Mouse (Mus musculus): ENCODE measurements around the gene Zfp454. TPM values are rescaled to one million over a fixed set of nuclear protein-coding genes. Genes with fewer than 3 reads are reported as not detected.
A peak's percentile ranks its signal among the peaks of the same experiment; 100 is the strongest.

The Zfp454 gene
- total RNA-seq, 4 experiments from 2014 or later: 5.2 to 8.0 (median 5.9) TPM

- peak; percentile 94 to 97 for DNase-seq (ENCODE audit: low spot score in 2 of 2)
Measured at GRCm38 (mm10) chr11:50841023-50841735, 46.3 kb downstream of the Zfp454 start, which contains the start of gene Zfp879. Gene Zfp879, minus strand, starts transcription at chr11:50841552.

GRCm38 (mm10) chr11:50835727-50836126 lies 51.7 kb downstream of the Zfp454 start:
- no peak for DNase-seq (ENCODE audit: low spot score in 2 of 2)

- DNase-seq (ENCODE audit: low spot score in 2 of 2): peak; percentile 76
Measured at GRCm38 (mm10) chr11:50827010-50827953, 60.2 kb downstream of the Zfp454 start, which contains the start of gene Zfp354c. Gene Zfp354c, minus strand, starts transcription at chr11:50827724.

GRCm38 (mm10) chr11:50826214-50826613 lies 61.2 kb downstream of the Zfp454 start:
- DNase-seq (ENCODE audit: low spot score in 2 of 2): no peak

Other genes with a start within 250 kb of the Zfp454 start
- 10 to 100 TPM; 40.4 to 57.6 (median 45.3) TPM for gene Zfp354c, start 59.9 kb downstream of the Zfp454 start, total RNA-seq (2022)
- 1 to 10 TPM; 3.0 to 3.5 (median 3.2) TPM for gene Zfp879, start 46.1 kb downstream of the Zfp454 start, total RNA-seq (2022)
- not detected for gene Grm6, start 37.0 kb downstream of the Zfp454 start, total RNA-seq (2022)
- 10 to 100 TPM; 24.2 to 28.2 (median 25.6) TPM for gene Zfp2, start 28.5 kb upstream of the Zfp454 start, total RNA-seq (2022)
- gene Zfp354b, start 44.0 kb upstream of the Zfp454 start, total RNA-seq (2022): 1 to 10 TPM; 6.1 to 7.0 (median 6.4) TPM
- gene 4933414I15Rik, start 56.1 kb upstream of the Zfp454 start, total RNA-seq (2022): not detected
- gene Prop1, start 66.1 kb upstream of the Zfp454 start, total RNA-seq (2022): not detected
- not detected for gene Olfr1378, start 78.9 kb upstream of the Zfp454 start, total RNA-seq (2022)
- gene Olfr1377, start 94.3 kb upstream of the Zfp454 start, total RNA-seq (2022): not detected
- gene Olfr51, start 115.9 kb upstream of the Zfp454 start, total RNA-seq (2022): not detected
- gene Olfr54, start 126.6 kb upstream of the Zfp454 start, total RNA-seq (2022): not detected
- gene Olfr1375, start 160.5 kb upstream of the Zfp454 start, total RNA-seq (2022): not detected
- gene Zfp354a, start 171.6 kb upstream of the Zfp454 start, total RNA-seq (2022): 1 to 10 TPM; 9.1 to 9.7 (median 9.2) TPM

All from left cerebral cortex, adult 8-10 months (tissue).